In genomic region chr1:154791544-154792174, GRCm38 (mm10) we compare ENCODE assay signal across 9 mouse cellular contexts.
DNase-seq lines count a peak whose midpoint lies in the region; ATAC-seq and TF ChIP-seq lines count a peak whose summit lies in the region.
"Had no signal": no experiment of that assay in that cellular context is flagged by ENCODE, and none has a peak within 500 bp of the region (broad histone marks: within the 10 kb centered on the region; RNA-seq: fewer than 3 reads in every experiment).

No protein-coding gene starts in this region.

- H3K9me3 ChIP-seq in forebrain, embryonic 13.5 days (replicated peaks) = no peaks in the 10 kb centered on the region
- no peaks in the 10 kb centered on the region for H3K9me3 ChIP-seq in forebrain, embryonic 12.5 days
- no peaks in the 10 kb centered on the region for H3K9me3 ChIP-seq in stomach, postnatal 0 days (ENCODE audit: control insufficient read depth, low read length)
- H3K9me3 ChIP-seq: embryonic facial prominence, embryonic 12.5 days had no signal

- no peaks in the 10 kb centered on the region for H3K79me2 ChIP-seq in heart, adult 2 months (replicated peaks; ENCODE audit: control insufficient read depth, insufficient read depth, low read length)

- H3K9ac ChIP-seq in forebrain, embryonic 13.5 days = no peak overlapping the region
- no peak overlapping the region for H3K9ac ChIP-seq in forebrain, embryonic 12.5 days
- no peak overlapping the region for H3K9ac ChIP-seq in stomach, postnatal 0 days (ENCODE audit: low read length)
- no peak overlapping the region for H3K9ac ChIP-seq in heart, adult 2 months (ENCODE audit: low read depth, low read length)
- H3K9ac ChIP-seq: embryonic facial prominence, embryonic 12.5 days had no signal

- peak; percentile 61 for DNase-seq in CD4-positive, CD25-positive, alpha-beta regulatory T cell, adult 2 months (ENCODE audit: low read depth, low spot score)
- peak; percentile 62 to 73 for DNase-seq in layer of hippocampus, postnatal 36 days
- peak; percentile 27 for DNase-seq in stomach, postnatal 0 days (ENCODE audit: low spot score)
- DNase-seq in heart, adult 2 months = no peak
- no peak for DNase-seq in gastrocnemius, adult 18-20 months (ENCODE audit: low spot score)

- peak overlapping the region; percentile 27 for H3K27ac ChIP-seq in forebrain, embryonic 13.5 days
- H3K27ac ChIP-seq in forebrain, embryonic 12.5 days = no peak overlapping the region
- 0 out of 2 replicates have a peak overlapping the region, but pooled peaks have one; percentile 9 for H3K27ac ChIP-seq in cortical plate, adult 2 months (ENCODE audit: insufficient read depth, low read length)
- no peak overlapping the region for H3K27ac ChIP-seq in stomach, postnatal 0 days (replicated peaks)
- no peak overlapping the region for H3K27ac ChIP-seq in heart, adult 2 months
- H3K27ac ChIP-seq: embryonic facial prominence, embryonic 12.5 days had no signal

- no peak overlapping the region for H3K4me2 ChIP-seq in forebrain, embryonic 13.5 days
- no peak overlapping the region for H3K4me2 ChIP-seq in forebrain, embryonic 12.5 days
- no peak overlapping the region for H3K4me2 ChIP-seq in stomach, postnatal 0 days (replicated peaks; ENCODE audit: low read depth)
- H3K4me2 ChIP-seq: embryonic facial prominence, embryonic 12.5 days had no signal

- H3K27me3 ChIP-seq in forebrain, embryonic 13.5 days = no peaks in the 10 kb centered on the region
- 0 out of 2 replicates have a peak, but pooled peaks cover 6% of the 10 kb centered on the region for H3K27me3 ChIP-seq in forebrain, embryonic 12.5 days
- no peaks in the 10 kb centered on the region for H3K27me3 ChIP-seq in stomach, postnatal 0 days (ENCODE audit: control insufficient read depth, insufficient read depth, low read length)
- H3K27me3 ChIP-seq in heart, adult 2 months (ENCODE audit: control insufficient read depth, insufficient read depth, low read length) = no peaks in the 10 kb centered on the region
- H3K27me3 ChIP-seq: embryonic facial prominence, embryonic 12.5 days had no signal

- 0 out of 2 replicates have a peak, but pooled peaks cover 18% of the 10 kb centered on the region for H3K4me1 ChIP-seq in forebrain, embryonic 13.5 days
- no peaks in the 10 kb centered on the region for H3K4me1 ChIP-seq in forebrain, embryonic 12.5 days
- H3K4me1 ChIP-seq in cortical plate, adult 2 months (ENCODE audit: control insufficient read depth, insufficient read depth, low read length) = peaks cover 5% of the 10 kb centered on the region
- H3K4me1 ChIP-seq in stomach, postnatal 0 days (replicated peaks; ENCODE audit: control insufficient read depth, insufficient read depth) = no peaks in the 10 kb centered on the region
- H3K4me1 ChIP-seq in heart, adult 2 months (ENCODE audit: control insufficient read depth, insufficient read depth, low read length) = no peaks in the 10 kb centered on the region; the same call in 1 of the 2 replicates

- TF ChIP-seq EP300 in stomach, postnatal 0 days (optimal IDR thresholded peaks at IDR 0.05) = no peak
- TF ChIP-seq EP300 in heart, adult 2 months (IDR thresholded peaks at IDR 0.05; ENCODE audit: insufficient read depth, low read depth, low read length) = no peak

- TF ChIP-seq CTCF in cortical plate, adult 2 months (IDR thresholded peaks at IDR 0.05; ENCODE audit: extremely low read depth, insufficient read depth, low read length) = no peak
- TF ChIP-seq CTCF in stomach, postnatal 0 days (IDR thresholded peaks at IDR 0.05; ENCODE audit: low read depth) = no peak
- no peak for TF ChIP-seq CTCF in heart, adult 2 months (IDR thresholded peaks at IDR 0.05)

- WGBS in forebrain, embryonic 13.5 days = 66% methylated on average over 13 of the region's 13 CpGs
- WGBS in forebrain, embryonic 12.5 days = 81% methylated on average over 13 of the region's 13 CpGs
- WGBS in stomach, postnatal 0 days = 44% methylated on average over 13 of the region's 13 CpGs
- WGBS in heart, adult 2 months = 40% methylated on average over 13 of the region's 13 CpGs

- H3K36me3 ChIP-seq in forebrain, embryonic 13.5 days (ENCODE audit: poor library complexity, severe bottlenecking) = no peaks in the 10 kb centered on the region
- H3K36me3 ChIP-seq in forebrain, embryonic 12.5 days (replicated peaks) = no peaks in the 10 kb centered on the region
- H3K36me3 ChIP-seq in stomach, postnatal 0 days (ENCODE audit: control insufficient read depth, insufficient read depth, low read length) = no peaks in the 10 kb centered on the region
- H3K36me3 ChIP-seq in heart, adult 2 months (ENCODE audit: control insufficient read depth, insufficient read depth, low read length) = no peaks in the 10 kb centered on the region
- H3K36me3 ChIP-seq: embryonic facial prominence, embryonic 12.5 days had no signal

- H3K4me3 ChIP-seq in forebrain, embryonic 13.5 days = no peak overlapping the region
- no peak overlapping the region for H3K4me3 ChIP-seq in forebrain, embryonic 12.5 days (replicated peaks)
- no peak overlapping the region for H3K4me3 ChIP-seq in cortical plate, adult 2 months (ENCODE audit: insufficient read depth, low read length)
- H3K4me3 ChIP-seq in stomach, postnatal 0 days (ENCODE audit: low read depth, low read length) = no peak overlapping the region
- H3K4me3 ChIP-seq in heart, adult 2 months = no peak overlapping the region
- H3K4me3 ChIP-seq: embryonic facial prominence, embryonic 12.5 days had no signal

- no peak for TF ChIP-seq POLR2A in cortical plate, adult 2 months (IDR thresholded peaks at IDR 0.05; ENCODE audit: extremely low read depth, insufficient read depth, low read length)
- no peak for TF ChIP-seq POLR2A in heart, adult 2 months (IDR thresholded peaks at IDR 0.05; ENCODE audit: insufficient read depth, low read depth, low read length)

- peak; percentile 23; the same call in 1 of the 2 replicates for ATAC-seq in forebrain, embryonic 13.5 days
- ATAC-seq in forebrain, embryonic 12.5 days (ENCODE audit: low FRiP score) = no peak
- peak; percentile 53; the same call in 1 of the 2 replicates for ATAC-seq in stomach, postnatal 0 days (ENCODE audit: low FRiP score, low TSS enrichment)

- intact Hi-C loops in heart, adult 2 months (cut with DNase I) = no loop called here

Comparison
In these comparisons a context has a peak if more than half of its experiments do, and no peak if none do; other contexts are left out.
1. H3K27ac ChIP-seq: peak in forebrain, embryonic 13.5 days (single experiment) and cortical plate, adult 2 months (single experiment); none in forebrain, embryonic 12.5 days (single experiment), stomach, postnatal 0 days (single experiment) and heart, adult 2 months (single experiment).
2. DNase-seq: peak in CD4-positive, CD25-positive, alpha-beta regulatory T cell, adult 2 months (single experiment), layer of hippocampus, postnatal 36 days (2 of 2) and stomach, postnatal 0 days (single experiment); none in heart, adult 2 months (0 of 2) and gastrocnemius, adult 18-20 months (single experiment).